Mouse (Mus musculus): ENCODE measurements around the gene Alpk3. TPM values are rescaled to one million over a fixed set of nuclear protein-coding genes. Genes with fewer than 3 reads are reported as not detected.
"Not testable (repeated sequence)": the region's sequence is repeated elsewhere in the genome, so short reads cannot be mapped to it uniquely, and the experiment has no call there.

Gene Alpk3
- polyA plus RNA-seq, 1 experiment from 2014 or later, result 0.17 TPM

DNA sequence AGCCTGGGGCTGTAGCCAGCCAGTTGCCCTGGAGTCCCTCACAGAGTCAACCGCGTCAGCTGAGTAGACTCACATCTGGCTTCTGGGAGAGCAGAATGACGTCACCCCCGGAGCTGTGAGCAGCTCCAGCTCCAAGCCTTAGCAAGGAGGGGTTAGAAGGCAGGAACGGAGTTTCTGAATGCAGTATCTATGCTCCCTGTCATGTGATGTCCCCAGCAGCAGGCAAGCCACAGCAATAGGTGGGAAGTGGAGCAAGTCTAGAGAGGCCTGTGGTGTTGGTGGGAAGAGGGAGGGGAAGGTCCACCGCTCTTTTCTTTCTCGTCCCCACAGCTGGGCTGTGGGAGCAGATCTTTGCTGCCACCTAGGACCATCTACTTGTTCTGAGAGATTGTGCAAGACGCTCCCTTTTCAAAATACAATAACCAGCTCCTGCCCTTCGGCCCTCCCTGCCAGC lies 77.2 kb downstream of the Alpk3 start:
- peak overlapping the region; percentile 42 for H3K9ac ChIP-seq (replicated peaks; ENCODE audit: low read length)
- WGBS, result 23% methylated on average over 9 of the region's 9 CpGs
- H3K4me3 ChIP-seq (ENCODE audit: low read depth, low read length), result no peak overlapping the region
- H3K27me3 ChIP-seq (ENCODE audit: control insufficient read depth, insufficient read depth, low read length), result no peaks in the 10 kb centered on the region
- H3K36me3 ChIP-seq (replicated peaks; ENCODE audit: control insufficient read depth, insufficient read depth, low read depth, low read length), result no peaks in the 10 kb centered on the region
- H3K4me2 ChIP-seq (ENCODE audit: low read depth, low read length), result peak overlapping the region; percentile 11; the same call in 1 of the 2 replicates
- H3K9me3 ChIP-seq (replicated peaks; ENCODE audit: control insufficient read depth, low read length), result no peaks in the 10 kb centered on the region
- peak; percentile 84; the same call in 1 of the 2 replicates for ATAC-seq (replicated peaks; ENCODE audit: insufficient number of reproducible peaks, low FRiP score, low TSS enrichment, low read depth)
- H3K27ac ChIP-seq (replicated peaks; ENCODE audit: low read depth, low read length), result no peak overlapping the region
- H3K4me1 ChIP-seq (ENCODE audit: control insufficient read depth, insufficient read depth, low read length), result no peaks in the 10 kb centered on the region; the same call in 1 of the 2 replicates
- peak; percentile 83 for DNase-seq (ENCODE audit: low spot score)

- Histone ChIP-seq H3K27ac (replicated peaks; ENCODE audit: low read depth, low read length) (no peak overlapping the region), H3K4me3 (ENCODE audit: low read depth, low read length) (no peak overlapping the region), H3K4me2 (ENCODE audit: low read depth, low read length) (no peak overlapping the region), H3K4me1 (ENCODE audit: control insufficient read depth, insufficient read depth, low read length) (no peaks in the 10 kb centered on the region; the same call in 1 of the 2 replicates), H3K9me3 (replicated peaks; ENCODE audit: control insufficient read depth, low read length) (no peaks in the 10 kb centered on the region), H3K27me3 (ENCODE audit: control insufficient read depth, insufficient read depth, low read length) (no peaks in the 10 kb centered on the region), H3K36me3 (replicated peaks; ENCODE audit: control insufficient read depth, insufficient read depth, low read depth, low read length) (no peaks in the 10 kb centered on the region), H3K9ac (replicated peaks; ENCODE audit: low read length) (no peak overlapping the region)
- 83% methylated on average over 5 of the region's 5 CpGs for WGBS
- ATAC-seq (replicated peaks; ENCODE audit: insufficient number of reproducible peaks, low FRiP score, low TSS enrichment, low read depth), result no peak
- DNase-seq (ENCODE audit: low spot score), result no peak
These were observed 79.9 kb downstream of the Alpk3 start for GRCm38 (mm10) chr7:81137292-81137691.

- H3K9me3 ChIP-seq (replicated peaks; ENCODE audit: control insufficient read depth, low read length), result no peaks in the 10 kb centered on the region
- H3K4me2 ChIP-seq (ENCODE audit: low read depth, low read length), result no peak overlapping the region
- ATAC-seq (replicated peaks; ENCODE audit: insufficient number of reproducible peaks, low FRiP score, low TSS enrichment, low read depth) (no peak), DNase-seq (ENCODE audit: low spot score) (no peak)
- no peak overlapping the region for H3K4me3 ChIP-seq (ENCODE audit: low read depth, low read length)
- no peak overlapping the region for H3K9ac ChIP-seq (replicated peaks; ENCODE audit: low read length)
- no peaks in the 10 kb centered on the region for H3K27me3 ChIP-seq (ENCODE audit: control insufficient read depth, insufficient read depth, low read length)
- no peak overlapping the region for H3K27ac ChIP-seq (replicated peaks; ENCODE audit: low read depth, low read length)
- no peaks in the 10 kb centered on the region for H3K4me1 ChIP-seq (ENCODE audit: control insufficient read depth, insufficient read depth, low read length)
- WGBS, result 93% methylated on average over 7 of the region's 7 CpGs
- H3K36me3 ChIP-seq (replicated peaks; ENCODE audit: control insufficient read depth, insufficient read depth, low read depth, low read length), result no peaks in the 10 kb centered on the region
These were observed 81.7 kb downstream of the Alpk3 start for GRCm38 (mm10) chr7:81139100-81139499.

DNA sequence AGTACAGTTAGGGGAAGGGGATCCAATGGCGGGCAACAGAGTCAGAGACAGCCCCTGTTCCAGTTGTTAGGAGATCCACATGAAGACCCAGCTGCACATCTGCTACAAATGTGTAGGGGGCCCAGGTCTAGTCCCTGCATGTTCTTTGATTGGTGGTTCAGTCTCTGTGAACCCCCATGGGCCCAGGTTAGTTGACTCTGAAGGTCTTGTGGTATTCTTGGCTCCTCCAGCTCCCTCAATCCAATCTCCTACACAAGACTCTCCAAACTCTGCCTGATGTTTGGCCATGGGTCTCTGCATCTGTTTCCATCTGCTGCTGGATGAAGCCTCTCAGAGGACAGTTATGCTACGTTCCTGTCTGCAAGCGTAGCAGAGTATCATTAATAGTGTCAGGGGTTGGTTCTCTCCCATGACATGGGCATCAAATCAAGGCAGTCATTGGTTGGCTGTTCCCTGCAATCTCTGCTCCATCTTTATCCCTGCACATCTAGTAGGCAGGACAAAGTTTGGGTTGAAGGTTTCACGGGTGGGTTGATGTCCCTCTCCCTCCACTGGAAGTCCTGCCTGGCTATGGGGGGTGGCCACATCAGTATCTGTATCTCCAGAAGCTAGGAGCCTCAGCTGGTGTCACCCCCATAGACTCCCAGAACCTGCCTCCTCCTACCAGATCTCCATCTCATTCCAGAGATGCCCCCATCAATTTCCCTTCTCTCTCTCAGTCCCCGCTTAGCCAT lies 82.4 kb downstream of the Alpk3 start:
- H3K9me3 ChIP-seq (replicated peaks; ENCODE audit: control insufficient read depth, low read length), result no peaks in the 10 kb centered on the region
- 91% methylated on average over 5 of the region's 5 CpGs for WGBS
- no peak overlapping the region for H3K9ac ChIP-seq (replicated peaks; ENCODE audit: low read length)
- no peaks in the 10 kb centered on the region for H3K36me3 ChIP-seq (replicated peaks; ENCODE audit: control insufficient read depth, insufficient read depth, low read depth, low read length)
- no peaks in the 10 kb centered on the region for H3K4me1 ChIP-seq (ENCODE audit: control insufficient read depth, insufficient read depth, low read length)
- no peak overlapping the region for H3K4me2 ChIP-seq (ENCODE audit: low read depth, low read length)
- H3K4me3 ChIP-seq (ENCODE audit: low read depth, low read length), result no peak overlapping the region
- no peaks in the 10 kb centered on the region for H3K27me3 ChIP-seq (ENCODE audit: control insufficient read depth, insufficient read depth, low read length)
- ATAC-seq (replicated peaks; ENCODE audit: insufficient number of reproducible peaks, low FRiP score, low TSS enrichment, low read depth) (no peak), DNase-seq (ENCODE audit: low spot score) (no peak)
- H3K27ac ChIP-seq (replicated peaks; ENCODE audit: low read depth, low read length), result no peak overlapping the region

- WGBS, result 74% methylated on average over 1 of the region's 1 CpGs
- no peaks in the 10 kb centered on the region for H3K4me1 ChIP-seq (ENCODE audit: control insufficient read depth, insufficient read depth, low read length)
- ATAC-seq (replicated peaks; ENCODE audit: insufficient number of reproducible peaks, low FRiP score, low TSS enrichment, low read depth) (no peak), DNase-seq (ENCODE audit: low spot score) (no peak)
- no peak overlapping the region for H3K4me2 ChIP-seq (ENCODE audit: low read depth, low read length)
- H3K27ac ChIP-seq (replicated peaks; ENCODE audit: low read depth, low read length), result no peak overlapping the region
- H3K36me3 ChIP-seq (replicated peaks; ENCODE audit: control insufficient read depth, insufficient read depth, low read depth, low read length), result no peaks in the 10 kb centered on the region
- no peaks in the 10 kb centered on the region for H3K9me3 ChIP-seq (replicated peaks; ENCODE audit: control insufficient read depth, low read length)
- no peak overlapping the region for H3K9ac ChIP-seq (replicated peaks; ENCODE audit: low read length)
- no peaks in the 10 kb centered on the region for H3K27me3 ChIP-seq (ENCODE audit: control insufficient read depth, insufficient read depth, low read length)
- no peak overlapping the region for H3K4me3 ChIP-seq (ENCODE audit: low read depth, low read length)
These were observed 84.1 kb downstream of the Alpk3 start for GRCm38 (mm10) chr7:81141541-81141940.

- not testable (repeated sequence) for H3K27ac ChIP-seq (replicated peaks; ENCODE audit: low read depth, low read length); H3K4me2 ChIP-seq (ENCODE audit: low read depth, low read length); ATAC-seq (replicated peaks; ENCODE audit: insufficient number of reproducible peaks, low FRiP score, low TSS enrichment, low read depth); H3K4me3 ChIP-seq (ENCODE audit: low read depth, low read length); DNase-seq (ENCODE audit: low spot score); H3K9me3 ChIP-seq (replicated peaks; ENCODE audit: control insufficient read depth, low read length); H3K27me3 ChIP-seq (ENCODE audit: control insufficient read depth, insufficient read depth, low read length); H3K36me3 ChIP-seq (replicated peaks; ENCODE audit: control insufficient read depth, insufficient read depth, low read depth, low read length); H3K9ac ChIP-seq (replicated peaks; ENCODE audit: low read length); H3K4me1 ChIP-seq (ENCODE audit: control insufficient read depth, insufficient read depth, low read length)
- 76% methylated on average over 4 of the region's 4 CpGs for WGBS
These were observed 85.7 kb downstream of the Alpk3 start for GRCm38 (mm10) chr7:81143056-81143455.

GRCm38 (mm10) chr7:81149759-81150158 lies 92.4 kb downstream of the Alpk3 start:
- no peak for DNase-seq (ENCODE audit: low spot score)
- Histone ChIP-seq H3K9ac (replicated peaks; ENCODE audit: low read length) (no peak overlapping the region), H3K4me1 (ENCODE audit: control insufficient read depth, insufficient read depth, low read length) (no peaks in the 10 kb centered on the region), H3K27ac (replicated peaks; ENCODE audit: low read depth, low read length) (no peak overlapping the region), H3K36me3 (replicated peaks; ENCODE audit: control insufficient read depth, insufficient read depth, low read depth, low read length) (no peaks in the 10 kb centered on the region), H3K4me3 (ENCODE audit: low read depth, low read length) (no peak overlapping the region), H3K27me3 (ENCODE audit: control insufficient read depth, insufficient read depth, low read length) (no peaks in the 10 kb centered on the region), H3K9me3 (replicated peaks; ENCODE audit: control insufficient read depth, low read length) (no peaks in the 10 kb centered on the region), H3K4me2 (ENCODE audit: low read depth, low read length) (no peak overlapping the region)
- 91% methylated on average over 11 of the region's 11 CpGs for WGBS
- no peak for ATAC-seq (replicated peaks; ENCODE audit: insufficient number of reproducible peaks, low FRiP score, low TSS enrichment, low read depth)

DNA sequence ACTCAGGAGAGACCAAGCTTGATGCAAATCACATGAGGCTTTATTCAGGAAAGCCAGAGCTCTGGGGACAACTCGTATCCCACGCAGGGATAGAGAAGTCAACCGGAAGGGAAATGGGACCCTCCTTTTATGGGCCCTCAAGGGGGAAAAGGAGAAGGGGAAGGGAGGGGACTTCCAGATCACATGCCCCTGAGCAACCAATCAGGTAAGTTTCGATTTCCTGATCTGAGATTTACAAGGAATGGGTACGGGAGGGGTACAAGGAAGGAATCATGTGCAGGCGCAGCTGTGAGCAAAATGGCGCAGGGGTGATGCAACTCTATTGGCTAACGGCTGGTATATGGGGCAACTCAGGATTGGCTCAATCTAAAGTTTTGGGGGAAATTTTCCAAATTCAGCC lies 93.8 kb downstream of the Alpk3 start:
- H3K9ac ChIP-seq (replicated peaks; ENCODE audit: low read length), result no peak overlapping the region
- no peaks in the 10 kb centered on the region for H3K9me3 ChIP-seq (replicated peaks; ENCODE audit: control insufficient read depth, low read length)
- no peaks in the 10 kb centered on the region for H3K27me3 ChIP-seq (ENCODE audit: control insufficient read depth, insufficient read depth, low read length)
- H3K4me1 ChIP-seq (ENCODE audit: control insufficient read depth, insufficient read depth, low read length), result no peaks in the 10 kb centered on the region
- no peaks in the 10 kb centered on the region for H3K36me3 ChIP-seq (replicated peaks; ENCODE audit: control insufficient read depth, insufficient read depth, low read depth, low read length)
- WGBS, result 92% methylated on average over 8 of the region's 8 CpGs
- H3K4me2 ChIP-seq (ENCODE audit: low read depth, low read length), result no peak overlapping the region
- ATAC-seq (replicated peaks; ENCODE audit: insufficient number of reproducible peaks, low FRiP score, low TSS enrichment, low read depth), result no peak
- no peak overlapping the region for H3K27ac ChIP-seq (replicated peaks; ENCODE audit: low read depth, low read length)
- no peak overlapping the region for H3K4me3 ChIP-seq (ENCODE audit: low read depth, low read length)
- no peak for DNase-seq (ENCODE audit: low spot score)
